Mouse (Mus musculus) cerebellum, postnatal 25 days (tissue): ENCODE results near the gene Med21.

Source experiments
- DNase-seq, 2 experiments: peaks; one replicate each; pipeline ENCODE4 v3.0.0; 2021; ENCODE audit warnings: mixed read lengths in 2 of 2

Med21 gene

DNA sequence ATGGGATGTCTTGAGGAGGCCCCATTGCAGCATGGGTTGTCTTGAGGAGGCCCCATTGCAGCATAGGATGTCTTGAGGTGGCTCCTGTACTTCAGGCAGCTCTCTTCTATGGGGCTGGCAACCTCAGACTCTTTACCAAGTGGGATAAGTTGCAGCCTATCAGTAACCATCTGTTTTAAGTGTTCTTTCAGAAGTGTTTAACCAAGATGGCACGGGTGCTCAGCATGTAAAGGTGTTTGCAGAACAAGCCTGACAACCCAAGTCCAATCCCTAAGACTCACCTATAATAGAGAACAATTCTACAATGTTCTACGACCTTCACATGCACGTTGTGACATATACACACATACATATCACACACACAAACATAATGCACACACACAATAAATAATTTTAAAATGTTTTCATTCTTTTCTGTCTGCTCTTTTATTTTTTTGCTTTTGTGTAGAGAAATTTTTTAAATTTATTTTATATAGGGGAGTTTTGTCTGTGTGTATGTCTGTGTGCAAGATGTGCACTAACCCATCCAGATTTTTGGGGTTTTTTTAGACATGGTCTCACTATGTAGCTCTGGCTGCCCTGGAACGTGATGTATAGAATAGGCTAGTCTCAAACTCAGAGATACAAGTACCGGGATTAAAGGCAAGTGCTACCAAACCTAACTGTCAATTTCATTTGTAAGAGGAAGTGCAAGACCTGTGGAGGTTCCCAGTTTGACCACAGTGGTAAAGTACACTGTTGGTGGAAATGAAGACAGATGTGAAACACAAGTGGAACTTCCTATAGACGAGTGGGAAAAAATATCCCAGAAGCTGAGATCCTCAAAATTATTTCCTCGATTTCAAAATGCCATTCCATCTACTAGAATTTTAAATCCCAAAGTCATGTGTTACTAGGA lies 2.0 kb upstream of the Med21 start:
- DNase-seq, result no peak

DNA sequence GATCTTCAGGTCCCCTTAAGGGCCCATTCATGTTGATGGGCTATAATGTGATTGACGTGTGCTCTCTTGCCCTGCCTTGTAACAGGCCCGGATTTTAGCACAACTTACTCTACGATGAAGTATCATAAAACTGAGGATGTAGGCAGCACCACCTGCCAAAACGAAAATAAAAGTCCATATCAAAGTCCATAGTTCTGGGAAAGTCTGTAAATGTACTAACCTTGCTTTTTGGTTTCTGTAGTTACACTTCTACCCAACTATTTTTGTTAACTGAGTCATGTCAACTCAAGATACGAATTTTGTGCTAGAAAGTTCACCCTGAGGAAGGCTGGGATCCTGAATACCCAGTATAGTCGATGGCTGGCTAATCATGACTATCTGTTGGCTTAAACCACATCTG lies 1.4 kb upstream of the Med21 start:
- no peak for DNase-seq

DNA sequence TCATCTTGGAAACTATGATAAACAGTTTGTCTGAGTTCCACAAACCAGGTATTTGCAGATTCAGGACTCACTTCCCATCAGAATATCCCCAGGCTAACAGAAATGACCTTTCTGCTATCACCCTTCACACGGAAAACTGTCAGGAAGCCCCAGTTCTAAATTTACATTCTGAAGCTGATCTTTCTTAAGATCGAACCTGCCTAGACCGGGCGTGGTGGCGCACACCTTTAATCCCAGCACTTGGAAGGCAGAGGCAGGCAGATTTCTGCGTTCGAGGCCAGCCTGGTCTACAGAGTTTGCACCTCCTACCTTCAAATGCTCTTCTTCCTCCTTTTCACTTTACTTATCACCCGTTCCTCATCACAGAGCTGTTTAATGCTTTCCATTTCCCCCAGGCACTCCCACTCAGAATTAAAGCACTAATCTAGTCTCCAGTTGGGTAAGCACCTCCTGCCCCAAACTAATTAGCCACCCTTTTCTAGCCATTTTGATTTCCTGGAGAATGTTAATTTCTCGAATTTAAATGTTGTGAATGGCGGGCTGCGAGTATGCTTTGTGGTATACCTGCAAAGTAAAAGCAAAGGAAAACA lies 631 bp upstream of the Med21 start:
- no peak for DNase-seq

DNA sequence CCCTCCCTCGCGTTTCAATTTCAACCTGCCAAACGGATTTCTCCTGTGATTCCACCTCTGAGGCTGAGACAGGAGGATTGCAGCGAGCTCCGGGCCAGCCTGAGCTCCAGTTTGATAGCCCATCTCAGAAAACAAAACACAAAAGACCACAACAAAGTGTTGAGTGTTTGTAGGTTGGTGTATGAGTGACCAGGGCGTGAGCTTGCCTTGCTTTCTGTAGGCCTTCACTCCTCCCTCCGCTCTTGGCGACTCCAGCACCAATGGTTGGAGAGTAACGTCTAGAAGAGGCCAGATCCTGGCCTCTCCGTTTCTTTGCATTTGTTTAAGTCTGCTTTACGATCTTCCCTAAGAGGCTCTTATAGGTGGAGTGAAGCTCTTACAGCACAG lies 830 bp downstream of the Med21 start:
- no peak for DNase-seq

DNA sequence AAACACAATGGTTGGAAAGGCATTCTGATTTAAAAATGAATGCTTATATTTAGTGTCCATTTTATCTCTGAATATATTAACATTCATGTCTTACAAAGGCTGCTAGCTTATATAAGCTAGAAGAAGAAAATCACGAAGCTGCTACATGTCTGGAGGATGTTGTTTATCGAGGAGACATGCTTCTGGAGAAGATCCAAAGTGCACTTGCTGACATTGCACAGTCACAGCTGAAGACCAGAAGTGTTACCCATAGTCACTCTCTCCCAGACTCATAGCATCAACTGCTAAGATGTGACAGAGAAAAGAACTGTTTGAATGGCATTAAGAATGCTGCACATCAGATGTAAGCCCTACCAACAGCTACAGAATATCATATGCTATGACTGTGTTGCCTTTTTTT lies 7.7 kb downstream of the Med21 start:
- DNase-seq, result no peak

DNA sequence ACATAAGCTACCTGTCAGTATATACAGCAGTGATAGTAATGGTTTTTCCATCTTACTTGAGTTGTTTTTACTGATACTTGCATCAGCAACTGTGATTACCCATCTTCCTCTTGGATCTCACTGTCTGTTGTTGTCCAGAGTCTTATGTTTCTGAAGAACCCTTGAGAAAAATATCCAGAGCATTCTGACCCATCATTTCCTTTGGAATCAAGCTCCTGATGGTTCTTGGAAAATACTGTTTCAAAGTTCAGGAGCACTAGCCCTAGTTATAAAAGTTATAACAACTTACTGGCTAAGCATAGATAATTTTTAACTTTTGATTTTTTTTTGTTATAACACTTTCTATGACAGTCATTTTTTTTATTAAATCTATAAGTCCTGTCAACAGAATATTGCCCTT lies 9.1 kb downstream of the Med21 start:
- no peak for DNase-seq

DNA sequence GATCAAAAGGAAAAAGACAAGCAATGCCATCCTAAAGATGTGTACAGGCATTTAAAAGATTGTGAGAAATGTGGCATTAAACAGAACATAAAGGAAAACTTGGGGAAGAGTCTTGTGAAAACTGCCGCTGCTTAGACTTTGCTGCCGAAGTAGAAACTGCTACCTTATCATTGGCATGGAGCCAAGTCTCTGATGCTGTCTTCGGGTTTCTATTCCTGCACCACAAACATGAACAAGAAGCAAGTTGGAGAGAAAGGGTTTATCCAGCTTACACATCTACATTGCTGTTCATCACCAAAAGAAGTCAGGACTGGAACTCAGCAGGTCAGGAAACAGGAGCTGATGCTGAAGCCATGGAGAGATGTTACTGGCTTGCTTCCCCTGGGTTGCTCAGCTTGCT lies 10.8 kb downstream of the Med21 start:
- DNase-seq, result no peak

DNA sequence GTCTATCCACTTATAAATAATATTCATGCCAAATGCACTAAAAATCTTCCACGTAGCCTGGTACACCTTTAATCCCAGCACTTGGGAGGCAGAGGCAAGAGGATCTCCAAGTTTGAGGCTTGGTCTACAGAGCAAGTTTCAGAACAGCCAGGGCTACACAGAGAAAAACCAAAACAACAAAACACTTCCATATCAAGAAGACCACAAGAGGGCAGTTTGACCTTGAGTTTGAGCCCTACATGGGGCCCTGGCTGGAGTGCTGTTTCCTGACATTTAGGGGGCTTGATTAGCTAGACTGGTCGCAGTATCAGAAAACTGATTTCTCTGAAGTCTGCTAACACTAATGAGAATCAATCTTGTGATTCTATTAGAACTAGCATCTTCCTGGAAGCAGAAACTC lies 18.2 kb downstream of the Med21 start:
- DNase-seq, result no peak

DNA sequence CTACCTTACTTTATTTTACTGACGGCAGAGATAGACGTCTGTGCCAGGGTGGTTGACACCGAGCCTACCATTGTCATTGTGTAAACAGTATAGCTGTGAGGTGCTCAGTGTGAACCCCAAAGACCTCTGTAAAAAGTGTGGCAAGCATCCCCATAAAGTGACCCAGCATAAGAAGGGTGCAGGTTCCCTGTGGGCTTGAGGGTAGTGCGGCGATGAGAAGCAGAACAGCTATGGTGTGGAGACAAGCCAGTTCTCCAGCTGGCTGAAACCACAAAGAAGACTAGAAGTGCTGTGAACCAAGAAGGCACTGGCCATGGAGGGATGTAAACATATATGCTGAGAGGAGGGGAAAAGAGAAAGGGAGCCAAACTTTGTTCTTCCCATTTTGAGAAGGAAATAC lies 19.3 kb downstream of the Med21 start:
- no peak for DNase-seq

DNA sequence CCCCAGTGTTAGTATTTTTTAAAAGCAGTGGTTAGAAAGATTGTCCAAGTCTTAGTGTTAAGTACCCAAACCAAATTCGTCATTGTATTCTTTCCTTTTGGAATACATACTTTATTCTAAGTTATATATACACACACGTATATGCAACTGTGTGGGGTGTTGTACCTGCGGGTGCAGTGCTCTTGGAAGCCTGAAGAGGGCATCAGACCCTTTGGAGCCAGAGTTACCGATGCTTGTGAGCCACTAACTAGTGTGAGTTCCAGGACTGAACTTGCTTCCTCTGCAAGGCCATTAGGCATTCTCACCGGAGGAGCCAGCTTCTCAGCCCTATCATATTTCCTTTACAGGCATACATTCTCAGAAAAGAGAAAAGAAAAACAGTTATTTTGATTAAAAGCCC lies 20.3 kb downstream of the Med21 start:
- DNase-seq, result peak; percentile 33 to 55

DNA sequence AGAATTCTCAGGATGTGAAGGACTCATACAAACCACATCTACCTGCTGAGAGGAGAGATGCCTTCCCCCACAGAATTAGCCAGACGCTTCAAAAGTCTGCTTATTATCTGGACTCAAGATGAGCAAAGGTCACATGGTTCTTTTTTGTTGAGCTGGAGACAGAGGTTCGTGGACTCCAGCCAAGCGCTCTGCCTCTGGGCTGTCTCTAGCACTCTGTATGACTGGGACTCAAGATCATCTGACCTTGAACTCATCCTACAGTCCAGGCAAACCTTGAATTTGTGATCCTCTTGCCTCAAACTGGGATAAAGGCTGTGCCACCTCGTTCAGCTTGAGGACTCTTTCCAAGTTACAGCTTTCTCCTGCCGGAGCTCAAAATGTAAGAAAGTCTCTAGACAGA lies 21.8 kb downstream of the Med21 start:
- no peak for DNase-seq

DNA sequence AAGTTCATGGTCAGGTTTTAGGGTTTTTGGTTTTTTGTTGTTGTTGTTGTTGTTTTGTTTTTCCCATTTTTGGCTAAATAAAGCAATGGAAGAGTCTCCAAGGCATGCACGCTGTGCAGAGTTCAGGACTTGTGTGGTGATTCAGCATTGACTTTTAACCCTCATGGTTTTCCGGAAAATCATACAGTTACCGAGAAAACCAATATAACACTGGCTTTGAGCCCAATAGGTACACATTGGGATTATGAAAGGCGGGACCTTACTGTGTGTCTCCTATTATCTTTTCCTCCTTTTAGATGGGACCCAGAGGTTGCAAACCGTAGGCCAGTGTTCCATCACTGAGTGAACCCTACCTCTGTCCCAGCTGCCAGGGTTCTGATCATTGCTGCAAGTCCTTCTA lies 22.6 kb downstream of the Med21 start:
- no peak for DNase-seq

DNA sequence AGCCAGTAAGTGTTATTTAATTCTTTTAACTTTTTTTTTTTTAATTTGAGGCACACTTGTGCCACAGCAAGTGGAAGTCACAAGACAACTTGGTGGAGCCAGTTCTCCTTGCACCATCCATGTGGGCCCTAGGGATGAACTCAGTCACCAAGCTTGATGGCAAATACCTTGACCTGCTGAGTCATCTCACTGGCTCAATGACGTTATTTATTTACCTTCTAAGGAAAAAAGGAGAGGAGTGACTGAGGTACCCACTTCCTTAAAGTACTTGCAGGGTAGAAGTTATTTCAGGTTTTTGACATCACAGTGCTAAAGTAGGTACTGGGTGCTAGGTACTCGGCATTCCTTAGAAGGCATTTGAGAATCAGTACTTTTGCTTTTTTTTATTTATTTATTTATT lies 23.1 kb downstream of the Med21 start:
- DNase-seq, result no peak

DNA sequence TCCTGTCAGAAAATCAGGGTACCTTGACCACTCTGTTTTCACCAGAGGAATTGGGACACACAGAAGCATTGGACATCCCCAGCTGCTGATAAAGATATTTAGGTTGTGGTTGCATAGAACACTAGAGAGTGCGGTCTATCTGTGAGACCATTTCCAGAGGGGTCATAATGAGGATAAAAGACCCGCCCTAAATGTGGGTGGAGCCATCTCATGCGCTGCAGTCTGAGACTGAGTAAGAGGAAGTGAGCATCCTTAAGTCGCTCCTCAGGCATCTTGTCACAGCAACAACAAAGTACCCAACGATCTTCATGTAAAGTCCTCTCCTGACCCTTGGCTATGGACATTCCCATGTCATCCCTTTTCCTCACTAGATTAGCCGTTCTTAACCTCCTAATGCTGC lies 24.5 kb downstream of the Med21 start:
- no peak for DNase-seq

DNA sequence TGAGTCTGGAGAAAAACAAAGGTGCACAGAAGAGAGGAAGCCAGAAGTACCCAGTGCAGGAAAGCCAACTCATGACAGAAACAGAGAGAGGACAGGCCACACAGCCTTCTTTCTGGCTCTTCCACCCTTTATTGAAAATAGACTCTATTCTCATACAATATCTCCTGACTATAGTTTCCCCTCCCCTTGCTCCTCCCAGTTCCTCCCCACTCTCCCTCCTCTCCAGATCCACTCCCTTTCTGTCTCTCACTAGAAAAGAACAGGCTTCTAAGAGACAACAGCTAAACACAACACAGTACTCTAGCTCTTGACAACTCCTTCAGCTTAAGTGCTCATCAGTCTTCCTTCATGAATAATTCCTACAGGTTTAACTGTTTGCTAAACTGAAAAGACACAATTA lies 26.3 kb downstream of the Med21 start:
- no peak for DNase-seq

DNA sequence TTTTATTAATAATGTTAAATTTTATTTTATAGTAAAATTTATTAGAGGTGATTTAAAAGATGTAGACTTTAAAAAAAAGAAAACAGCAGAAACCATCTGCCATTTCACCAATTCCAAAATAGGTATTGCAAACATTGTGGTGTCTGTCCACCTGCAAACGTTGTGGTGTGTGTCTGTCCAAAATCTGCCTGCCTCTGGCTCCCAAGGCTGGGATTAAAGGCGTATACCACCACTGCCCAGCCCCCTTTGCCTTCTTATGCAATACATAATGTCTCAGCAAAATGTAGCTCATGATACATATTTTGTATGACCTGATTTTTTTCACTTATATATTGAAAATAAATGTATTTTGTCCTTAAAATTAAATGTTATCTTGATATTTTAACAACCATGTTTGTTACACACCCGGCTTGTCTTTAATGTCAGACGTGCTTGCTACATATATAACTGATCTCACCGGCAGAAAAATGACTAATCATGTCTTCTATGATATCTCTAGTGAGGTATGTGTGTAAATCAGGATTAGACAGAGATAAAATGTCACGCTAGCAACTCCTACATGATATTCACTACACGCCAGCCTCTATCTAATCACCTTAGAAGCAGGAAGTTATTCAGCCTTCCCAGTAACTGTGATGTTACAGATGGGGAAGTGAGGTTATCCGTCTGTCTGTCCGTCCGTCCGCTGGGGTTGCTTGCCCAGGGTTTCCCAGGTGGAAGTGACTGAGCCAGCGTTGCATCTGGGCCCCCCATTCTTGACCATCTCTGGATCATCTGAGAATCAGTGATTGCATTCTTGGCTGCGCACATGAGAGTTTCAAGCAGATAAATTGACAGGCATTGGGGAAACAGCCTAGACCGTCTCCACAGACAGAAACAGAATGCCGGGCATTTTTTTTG lies 28.9 kb downstream of the Med21 start:
- no peak for DNase-seq

DNA sequence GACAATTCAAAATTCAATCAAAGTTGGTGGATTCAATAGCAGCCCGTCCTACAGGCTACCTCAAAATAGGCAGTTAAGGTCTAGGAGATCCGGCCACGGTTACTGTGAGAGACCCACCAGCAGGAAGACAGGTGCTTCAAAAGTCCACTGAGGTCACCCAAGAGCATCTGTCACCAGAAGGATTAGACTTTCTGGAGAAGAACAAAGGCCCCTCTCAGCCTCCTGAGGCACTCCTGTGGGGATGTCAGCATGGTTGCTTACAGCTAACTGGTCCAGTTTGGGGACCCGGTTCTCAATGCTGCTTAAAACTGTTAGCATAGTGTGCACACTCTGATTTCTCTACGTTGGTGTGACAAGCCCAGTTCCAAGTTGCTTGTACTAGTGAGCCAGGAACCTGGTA lies 29.8 kb downstream of the Med21 start:
- no peak for DNase-seq

DNA sequence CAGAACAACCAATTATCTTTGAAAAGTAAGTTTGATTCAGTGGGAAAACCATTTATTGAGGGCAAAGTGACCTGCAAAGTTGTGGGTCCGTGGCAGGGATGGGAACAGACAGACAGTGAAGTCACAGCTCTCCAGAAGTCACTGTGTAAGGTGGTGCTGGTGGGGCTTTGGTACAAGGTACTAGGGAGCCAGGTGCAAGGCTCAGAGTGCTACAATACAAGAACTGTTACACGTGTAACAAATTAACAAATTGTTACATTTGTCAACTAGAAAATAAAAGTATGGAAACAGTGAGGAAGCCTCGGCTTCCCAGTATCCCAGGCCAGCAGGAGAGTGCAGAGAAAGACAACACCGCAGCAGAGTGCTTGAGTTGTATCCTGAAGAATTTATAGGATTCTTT lies 31.3 kb downstream of the Med21 start:
- no peak for DNase-seq

DNA sequence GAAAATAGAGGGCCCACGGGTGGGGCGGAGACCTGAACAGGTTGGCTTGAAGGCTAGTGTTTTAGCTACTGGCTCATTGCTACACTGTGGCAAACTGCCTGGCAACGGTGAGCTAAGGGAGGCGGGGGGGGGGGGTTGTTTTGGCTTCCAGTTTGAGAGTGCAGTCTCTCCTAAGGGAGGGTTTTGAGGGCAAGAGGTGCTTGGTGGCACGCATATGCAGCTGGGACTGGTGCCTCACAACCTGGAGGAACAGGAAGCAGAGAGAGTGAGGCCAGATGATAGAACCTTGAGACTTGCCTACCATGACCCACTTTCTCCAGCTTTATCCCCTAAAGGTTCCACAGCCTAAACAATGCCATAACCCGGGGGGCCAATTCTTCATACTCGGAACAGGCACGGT lies 32.1 kb downstream of the Med21 start:
- DNase-seq, result no peak

DNA sequence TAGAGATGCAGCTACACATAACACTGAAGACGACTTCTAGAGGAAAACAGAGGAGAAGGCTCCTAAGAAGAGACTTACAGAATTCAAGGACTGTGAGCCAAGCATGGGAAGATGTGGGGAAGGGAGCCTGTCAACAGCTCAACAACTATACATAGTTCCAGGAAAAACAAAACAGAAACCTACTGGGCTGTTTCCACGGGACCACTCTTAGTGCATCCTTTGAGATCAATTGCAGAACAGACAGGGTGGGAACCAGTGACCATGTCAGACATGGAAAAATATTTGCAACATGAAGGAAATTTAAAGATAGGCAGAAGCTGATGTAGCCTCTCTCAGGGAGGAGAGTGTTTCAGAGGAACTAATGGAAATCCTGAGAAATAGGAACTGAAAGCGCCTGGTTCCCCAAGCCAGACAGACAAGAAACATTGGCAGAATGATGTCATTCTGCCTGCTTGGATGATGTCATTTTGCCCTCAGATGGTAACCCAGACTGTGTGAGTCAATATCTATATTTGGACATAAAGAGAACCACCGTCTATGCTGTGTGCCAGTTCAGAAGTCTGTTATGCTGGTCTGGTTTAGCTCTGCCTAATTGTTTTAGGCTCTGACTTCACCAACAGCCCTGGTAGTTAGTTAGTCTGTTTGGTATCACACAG lies 32.7 kb downstream of the Med21 start:
- no peak for DNase-seq

DNA sequence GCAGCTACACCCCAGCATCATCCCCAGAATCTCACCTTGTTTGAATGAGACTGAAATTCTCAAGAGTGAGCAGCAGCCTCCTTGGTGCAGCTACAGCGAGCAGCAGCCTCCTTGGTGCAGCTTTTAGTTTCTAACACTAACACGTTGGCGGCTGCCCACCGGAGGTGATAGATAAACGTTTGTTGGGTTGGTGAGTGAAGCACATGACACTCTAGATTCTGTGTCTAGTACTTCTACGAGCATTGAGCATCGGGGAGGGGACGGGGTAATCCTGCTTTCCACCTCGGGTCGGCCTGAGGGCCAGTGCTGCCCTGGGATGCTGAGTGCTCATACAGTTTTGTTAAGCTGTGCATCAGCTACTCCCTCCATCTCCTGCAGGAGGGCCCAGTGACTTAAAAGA lies 34.6 kb downstream of the Med21 start:
- DNase-seq, result no peak

DNA sequence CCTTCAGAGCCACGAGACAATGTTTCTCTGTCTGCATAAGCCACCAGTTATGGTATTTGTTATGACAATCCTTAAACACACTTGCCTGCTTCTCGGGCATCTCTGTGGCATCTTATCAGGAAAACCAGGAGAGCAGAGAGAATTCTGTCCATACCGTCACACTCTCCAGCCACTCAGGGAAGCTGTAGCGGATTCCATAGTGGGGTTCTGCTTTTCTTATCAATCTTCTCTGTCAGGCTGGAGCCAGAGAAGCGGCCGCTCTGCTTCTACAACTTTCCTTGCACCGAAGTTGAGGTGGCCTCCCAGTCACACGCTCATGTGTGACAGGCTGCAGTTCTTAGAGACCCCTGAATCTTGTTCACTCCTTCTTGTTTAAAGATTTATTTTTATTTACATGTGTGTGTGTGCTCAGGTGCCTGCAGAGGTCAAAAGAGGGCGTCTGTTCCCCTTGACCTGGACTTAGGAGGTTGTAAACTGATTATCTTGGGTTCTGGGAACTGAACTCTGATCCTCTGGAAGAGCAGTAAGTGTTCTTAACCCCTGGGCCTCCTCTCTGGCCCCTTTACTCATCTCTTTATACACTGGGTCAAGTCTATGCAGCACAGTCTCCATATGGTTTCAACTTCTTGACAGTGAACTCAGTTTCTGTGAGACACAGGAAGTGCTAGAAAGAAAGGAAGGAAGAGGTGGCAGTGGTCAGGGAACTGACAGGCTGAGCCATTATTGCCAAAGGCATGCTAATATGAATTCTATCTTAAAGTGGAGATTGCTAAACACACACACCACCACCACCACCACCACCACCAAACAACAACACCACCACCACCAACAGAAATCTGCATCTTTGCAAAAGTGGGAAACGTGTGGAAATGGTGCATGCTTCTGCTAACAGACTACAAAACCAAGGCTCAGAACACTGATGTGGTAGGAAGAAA lies 36.1 kb downstream of the Med21 start:
- no peak for DNase-seq
